Mouse (Mus musculus) right cerebral cortex, postnatal 10 days (tissue): ENCODE measurements around the gene Muc4.

Experiments used
- DNase-seq, 2 experiments: peaks; one replicate each; pipeline ENCODE4 v3.0.0; 2021; ENCODE audit warnings: low spot score in 2 of 2

The Muc4 gene

DNA sequence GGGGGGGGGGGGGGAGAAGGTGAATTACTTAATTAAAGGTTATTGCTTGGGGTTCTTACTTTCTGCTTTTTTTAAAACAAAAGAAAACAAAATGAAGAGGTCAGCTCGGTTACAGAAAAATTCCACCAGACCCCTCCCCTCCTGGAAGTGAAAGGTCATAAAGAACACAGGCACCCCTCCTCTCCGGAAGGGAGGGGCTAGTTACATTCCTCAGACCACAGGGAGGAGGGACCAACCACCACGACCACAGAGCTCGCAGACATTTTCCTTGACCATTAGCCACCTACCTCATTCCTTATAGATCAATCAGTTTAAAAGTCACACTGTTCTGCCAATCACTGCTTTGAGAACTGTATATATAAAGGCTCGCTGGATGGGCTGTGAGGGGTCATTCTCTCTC is 68.2 kb downstream of the Muc4 start:
- no peak for DNase-seq

DNA sequence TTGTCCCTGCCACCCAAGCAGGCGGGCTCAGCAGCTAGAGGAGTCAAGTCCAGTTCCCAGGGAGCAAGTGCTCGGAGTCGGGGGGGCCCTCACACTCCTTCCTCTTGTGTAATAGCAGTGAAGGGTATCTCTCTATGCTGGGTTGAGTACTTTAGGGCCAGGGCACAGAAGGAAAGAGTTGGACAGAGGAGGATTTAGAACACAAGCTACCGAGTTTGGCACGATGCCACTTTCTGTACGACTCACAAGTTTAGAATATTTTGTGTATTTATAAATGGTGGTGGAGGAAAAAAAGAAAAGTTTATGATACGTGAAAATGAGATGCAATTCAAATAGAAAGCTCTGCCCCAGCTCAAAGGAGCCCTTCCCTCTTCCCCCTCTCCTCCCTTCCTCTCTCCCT is 69.5 kb downstream of the Muc4 start:
- DNase-seq, result peak in 1 of 2 experiments; percentile 34

DNA sequence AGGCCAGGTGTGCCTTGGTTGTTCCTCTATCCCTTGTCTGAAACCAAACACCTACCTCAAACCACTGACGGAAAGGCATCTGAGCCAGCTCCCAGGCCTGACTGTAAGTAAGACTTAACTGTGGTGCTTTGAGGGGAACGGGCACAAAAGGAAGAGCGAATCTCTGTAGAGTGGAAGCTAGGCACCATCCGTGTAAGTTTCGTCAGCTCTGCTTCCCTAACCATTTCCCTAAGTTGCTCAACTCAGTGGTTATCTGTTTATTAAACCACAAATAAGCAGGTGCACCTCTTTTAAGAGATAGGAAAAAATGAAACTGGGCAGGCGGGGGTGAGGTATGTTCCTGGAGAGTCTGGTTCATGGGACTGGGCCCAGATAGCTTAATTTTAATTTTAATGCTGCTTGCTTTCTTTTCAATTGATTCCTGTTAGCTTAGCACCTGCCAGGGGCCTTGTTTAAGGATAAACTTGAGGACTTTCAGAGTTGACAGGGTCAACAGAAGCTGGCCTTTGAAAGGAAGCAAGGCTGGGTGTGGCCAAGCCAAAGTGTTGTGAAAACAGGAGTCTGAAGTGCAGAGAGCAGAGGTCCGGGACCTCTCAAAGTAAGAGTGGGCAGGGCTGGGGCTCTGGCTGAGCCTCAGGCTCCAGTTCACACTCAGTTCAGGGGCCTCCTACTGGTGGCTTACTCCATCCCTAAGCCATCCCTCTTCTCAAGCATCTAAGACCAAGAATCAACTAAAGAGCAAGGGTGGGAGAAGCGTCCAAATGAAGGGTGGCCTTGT is 71.9 kb downstream of the Muc4 start:
- no peak for DNase-seq

- DNase-seq, result no peak
Measured at GRCm38 (mm10) chr16:32810321-32810720, 74.6 kb downstream of the Muc4 start, which contains the start of gene Smbd1. Gene Smbd1, minus strand, starts transcription at chr16:32810477.

GRCm38 (mm10) chr16:32812888-32813361 is 77.2 kb downstream of the Muc4 start:
- DNase-seq, result peak; percentile 84 to 92

DNA sequence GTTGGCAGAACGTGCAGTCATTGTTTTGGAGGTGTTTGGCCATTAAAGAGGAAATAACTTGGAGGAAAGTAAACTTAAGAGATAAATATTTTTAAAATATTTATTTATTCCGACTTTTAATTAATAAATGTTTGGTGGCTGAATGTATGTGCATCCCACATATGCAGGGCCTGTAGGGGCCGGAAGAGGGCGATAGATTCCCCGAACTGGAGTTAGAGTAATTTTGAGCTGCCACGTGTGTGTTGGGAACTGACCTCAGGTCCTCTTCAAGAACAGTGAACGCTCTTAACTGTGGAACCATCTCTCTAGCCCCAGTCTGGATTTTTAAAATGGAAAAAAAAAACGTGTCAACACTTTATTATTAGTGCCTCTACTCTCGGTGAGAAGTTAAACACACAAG is 77.7 kb downstream of the Muc4 start:
- no peak for DNase-seq

GRCm38 (mm10) chr16:32813771-32814170 is 78.1 kb downstream of the Muc4 start:
- no peak for DNase-seq

GRCm38 (mm10) chr16:32814539-32814938 is 78.9 kb downstream of the Muc4 start:
- peak in 1 of 2 experiments; percentile 44 for DNase-seq

- DNase-seq, result no peak
Measured at GRCm38 (mm10) chr16:32815160-32815605, 79.5 kb downstream of the Muc4 start.

DNA sequence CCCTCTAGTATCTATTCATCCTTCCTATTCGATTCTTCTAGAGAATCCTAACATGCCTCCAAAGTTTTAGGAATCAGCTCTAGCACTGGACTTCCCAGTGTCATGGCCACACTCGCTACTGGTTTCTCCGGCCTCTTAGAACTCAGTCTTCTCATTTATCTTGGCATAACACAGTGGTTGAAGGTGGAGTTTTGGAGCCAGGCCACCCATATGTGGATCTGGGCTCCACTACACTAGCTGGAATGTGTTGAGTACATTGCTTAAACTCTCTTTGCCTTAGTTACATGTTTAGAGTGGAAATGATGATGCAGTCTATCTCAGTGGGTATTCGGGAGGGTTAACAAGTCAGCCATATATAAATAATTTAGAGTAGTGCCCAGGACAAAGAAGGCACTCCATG is 82.3 kb downstream of the Muc4 start:
- DNase-seq, result no peak

DNA sequence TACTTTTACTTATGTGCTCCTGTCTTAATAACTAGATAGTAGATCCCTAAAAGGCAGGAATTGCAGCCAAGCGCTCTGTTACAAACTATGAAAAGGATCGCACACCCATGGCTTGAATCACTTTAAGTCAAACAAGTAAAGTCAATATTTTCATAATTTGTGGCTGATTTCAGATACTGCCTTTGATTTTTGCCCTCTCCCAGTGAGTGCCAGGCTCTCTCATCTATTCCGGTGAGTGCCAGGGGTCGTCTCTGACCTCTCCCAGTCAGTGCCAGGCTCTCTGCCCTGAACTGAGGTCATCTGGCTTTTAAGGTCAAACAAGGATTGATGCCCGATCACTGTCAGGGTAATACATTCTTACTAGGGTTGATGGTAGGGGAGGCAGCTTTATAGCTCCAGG is 82.8 kb downstream of the Muc4 start:
- DNase-seq, result no peak

- no peak for DNase-seq
Measured at GRCm38 (mm10) chr16:32821772-32822449, 86.2 kb downstream of the Muc4 start.

DNA sequence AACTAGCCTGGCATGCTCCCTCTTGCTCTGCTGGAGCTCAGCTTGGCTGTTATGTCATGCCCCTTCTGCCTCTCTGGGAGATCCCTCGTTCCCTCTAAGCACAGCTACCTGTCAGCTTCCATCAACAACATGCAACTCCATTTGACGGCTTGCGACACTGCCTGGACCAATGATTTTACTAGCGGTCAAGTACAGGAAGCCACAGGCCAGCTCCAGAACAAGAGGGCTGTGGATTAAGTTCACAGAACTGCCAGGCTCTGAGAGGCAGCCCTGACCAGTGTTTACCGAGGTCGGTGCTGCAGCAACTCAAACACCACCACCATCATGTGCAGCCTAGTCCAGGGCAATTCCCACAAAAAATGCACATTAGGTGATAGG is 86.8 kb downstream of the Muc4 start:
- DNase-seq, result no peak

GRCm38 (mm10) chr16:32822881-32823280 is 87.2 kb downstream of the Muc4 start:
- DNase-seq, result no peak

DNA sequence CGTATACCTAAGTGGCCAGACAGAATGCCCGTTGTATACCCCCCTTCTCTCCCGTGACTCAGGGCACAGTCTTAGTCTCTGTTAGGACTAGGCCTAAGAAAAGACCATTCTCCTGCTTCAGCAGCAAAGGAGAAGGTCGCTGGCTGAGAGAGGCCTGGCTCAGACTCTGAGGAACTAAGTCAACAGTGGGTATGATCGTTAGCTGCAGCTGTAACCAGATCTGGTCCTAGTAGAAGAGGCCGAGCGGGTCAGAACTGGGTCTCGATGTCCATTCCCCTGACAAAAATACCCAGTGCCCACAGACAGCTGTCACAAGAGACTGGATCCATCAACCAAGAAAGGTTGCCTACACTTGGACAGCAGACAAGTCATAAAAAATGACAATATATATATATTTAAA is 87.8 kb downstream of the Muc4 start:
- DNase-seq, result no peak

- DNase-seq, result no peak
Measured at GRCm38 (mm10) chr16:32824061-32824460, 88.4 kb downstream of the Muc4 start.

DNA sequence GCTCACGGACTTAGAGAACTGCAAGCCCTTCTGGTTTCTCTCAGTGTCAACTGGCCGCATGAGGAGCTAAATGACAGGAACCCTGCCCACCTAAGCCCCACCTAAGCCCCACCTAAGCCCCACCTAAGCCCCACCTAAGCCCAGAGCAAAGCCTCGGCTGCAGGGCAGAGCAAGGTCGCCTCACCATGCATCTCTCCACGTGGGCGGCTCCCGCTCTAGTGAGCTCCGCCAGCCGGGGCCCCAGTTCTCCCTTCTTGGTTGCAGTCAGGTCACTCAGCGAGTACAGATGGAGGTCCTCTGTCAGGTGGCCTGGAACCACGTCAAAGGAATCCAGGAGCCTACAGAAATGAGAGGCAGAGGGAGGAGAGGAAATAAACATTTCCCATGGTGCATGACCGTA is 89.7 kb downstream of the Muc4 start:
- no peak for DNase-seq

DNA sequence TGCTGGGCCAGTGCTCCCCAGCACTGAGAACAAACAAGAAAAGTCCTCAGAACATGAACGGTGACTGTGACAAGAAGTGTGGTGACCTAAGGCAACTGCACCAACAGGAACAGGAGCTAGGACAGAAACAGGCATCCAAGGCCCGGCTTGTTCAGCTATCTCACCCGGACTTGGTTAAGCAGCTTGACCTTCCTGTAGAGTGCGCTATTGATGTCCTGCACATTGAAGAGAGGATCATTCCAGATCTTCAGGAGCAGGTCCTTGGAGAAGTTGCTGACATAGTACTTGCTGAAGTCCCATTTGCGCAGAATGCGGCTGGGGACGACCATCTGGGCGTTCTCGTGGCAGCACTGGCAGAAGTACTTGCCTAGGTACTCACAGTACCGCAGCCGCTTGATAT is 90.8 kb downstream of the Muc4 start:
- DNase-seq, result no peak

DNA sequence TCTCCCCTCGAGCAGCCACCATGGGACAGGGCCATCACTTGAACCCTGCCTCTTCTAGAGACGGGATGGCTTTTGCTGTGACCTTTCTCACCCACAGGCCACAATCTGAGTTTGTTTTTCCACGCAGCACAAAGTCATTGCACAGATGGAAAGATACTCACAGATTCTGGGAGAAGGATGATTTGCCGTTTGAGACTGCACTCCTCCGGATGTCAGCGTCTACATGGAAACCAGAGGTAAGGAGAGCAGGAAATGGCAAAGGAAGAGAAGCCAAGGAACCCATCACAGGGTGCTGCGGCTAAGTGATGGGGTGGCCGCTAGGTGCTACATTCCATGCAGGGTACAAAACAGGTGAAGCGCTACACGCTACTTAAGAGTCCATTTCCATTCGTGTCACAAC is 93.4 kb downstream of the Muc4 start:
- DNase-seq, result no peak

DNA sequence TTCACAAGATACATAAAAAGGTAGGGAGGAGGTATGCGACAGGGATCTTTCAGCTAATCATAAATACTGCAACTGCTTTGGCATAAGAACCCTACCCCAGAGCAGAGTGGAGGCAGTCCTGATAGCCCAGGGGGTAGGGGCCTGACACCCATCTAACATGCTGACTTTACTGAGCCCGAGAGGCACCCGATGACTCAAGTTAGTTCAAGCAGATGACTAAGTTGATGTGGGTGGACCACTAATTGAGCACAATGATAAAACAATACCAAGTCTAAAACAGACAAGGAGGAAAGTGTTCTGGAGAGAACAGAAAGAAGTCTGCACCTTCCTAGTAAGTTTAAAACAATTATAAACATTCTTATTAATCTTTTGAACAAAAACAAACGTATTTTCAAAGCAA is 95.8 kb downstream of the Muc4 start:
- no peak for DNase-seq
